Mouse (Mus musculus): Measurements from ENCODE around the gene Creld1.

Creld1 gene

GRCm38 (mm10) chr6:113508272-113508946 is 25.3 kb downstream of the Creld1 start:
- DNase-seq (ENCODE audit: low read depth, low spot score), result peak; percentile 80

DNA sequence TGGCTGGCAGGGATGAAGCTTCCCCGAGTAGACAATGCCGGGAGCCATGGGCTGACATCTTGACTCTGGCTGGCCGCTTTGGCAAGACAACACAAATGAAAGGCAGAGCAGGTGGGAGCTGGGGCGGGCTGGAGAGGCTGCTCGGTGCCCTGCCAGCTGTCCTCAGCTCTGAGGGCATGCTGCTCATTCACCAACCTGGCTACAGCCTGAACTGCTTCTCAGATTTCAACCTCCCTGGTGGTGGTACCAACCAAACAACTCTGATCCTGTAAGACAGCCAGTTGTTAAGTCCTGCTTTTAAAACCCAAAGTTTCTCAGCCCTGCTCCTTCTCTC is 25.8 kb downstream of the Creld1 start:
- peak; percentile 75 for DNase-seq (ENCODE audit: low read depth, low spot score)

DNA sequence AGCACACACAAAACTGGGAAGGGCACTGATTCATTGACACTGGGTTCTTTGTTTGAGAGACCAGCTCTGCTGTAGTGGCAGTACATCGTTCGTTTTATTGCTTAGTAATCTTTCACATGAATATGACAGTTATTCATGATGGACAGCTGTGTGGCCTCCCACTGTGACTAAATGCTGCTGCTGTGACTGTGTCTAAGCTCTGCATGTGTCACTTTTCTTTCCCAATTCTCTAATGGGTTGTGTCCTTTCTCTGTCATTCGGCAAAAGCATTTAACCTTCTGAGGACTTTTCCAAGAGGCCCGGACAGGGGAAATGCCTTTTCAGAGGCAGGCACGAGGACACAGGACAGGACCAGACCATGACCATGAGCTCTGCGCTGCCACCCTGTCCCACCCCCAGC is 30.8 kb downstream of the Creld1 start:
- no peak for DNase-seq (ENCODE audit: low read depth, low spot score)

DNA sequence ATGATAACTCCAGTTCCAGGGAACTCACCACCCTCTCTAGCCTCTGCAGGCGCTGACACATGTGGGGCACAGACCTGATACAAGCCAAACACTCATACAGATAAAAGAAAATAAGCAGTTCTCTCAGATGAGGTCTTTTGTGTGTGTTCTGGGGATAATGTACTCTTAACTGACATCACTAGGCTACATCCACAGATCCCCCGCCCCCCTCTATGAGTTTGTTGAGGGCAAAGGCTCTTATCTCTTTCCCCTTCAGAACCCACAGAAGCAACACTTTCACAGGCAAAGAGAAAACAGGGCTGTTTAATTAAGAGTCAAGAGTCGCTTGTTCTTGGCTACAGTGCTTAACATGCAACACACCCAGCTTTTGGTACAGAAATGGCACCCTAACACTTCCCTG is 31.5 kb downstream of the Creld1 start:
- no peak for DNase-seq (ENCODE audit: low read depth, low spot score)

DNA sequence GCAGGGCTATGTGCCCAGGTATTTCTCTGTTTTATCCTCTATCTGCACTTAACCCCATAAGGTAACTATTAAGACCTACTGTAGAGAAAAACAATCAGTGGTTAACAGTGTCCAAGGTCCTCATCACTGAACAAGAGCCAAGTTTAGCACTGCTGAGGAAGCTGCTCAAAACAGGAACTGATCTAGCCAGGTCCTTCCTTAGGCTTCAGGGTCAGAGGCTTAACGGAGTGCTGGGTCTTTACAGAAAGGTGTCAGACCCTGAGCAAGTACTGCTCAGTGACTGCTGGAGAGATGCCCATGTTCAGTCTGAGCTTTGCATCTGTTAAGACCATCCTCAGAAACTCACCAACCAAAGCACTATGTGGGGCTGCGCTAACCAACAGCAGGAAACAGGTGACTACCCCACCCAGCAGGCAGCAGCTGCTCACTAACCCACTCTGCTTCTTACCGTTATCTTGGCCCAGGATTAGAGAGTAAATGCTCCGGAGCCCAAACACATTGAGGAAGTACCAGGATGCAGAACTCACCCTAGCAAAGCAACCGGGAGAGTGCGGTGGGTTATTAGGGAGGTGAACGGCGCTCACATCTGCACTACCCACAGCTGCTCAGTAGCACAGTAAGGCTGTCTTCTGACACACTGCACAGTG is 34.5 kb downstream of the Creld1 start:
- no peak for DNase-seq (ENCODE audit: low read depth, low spot score)

DNA sequence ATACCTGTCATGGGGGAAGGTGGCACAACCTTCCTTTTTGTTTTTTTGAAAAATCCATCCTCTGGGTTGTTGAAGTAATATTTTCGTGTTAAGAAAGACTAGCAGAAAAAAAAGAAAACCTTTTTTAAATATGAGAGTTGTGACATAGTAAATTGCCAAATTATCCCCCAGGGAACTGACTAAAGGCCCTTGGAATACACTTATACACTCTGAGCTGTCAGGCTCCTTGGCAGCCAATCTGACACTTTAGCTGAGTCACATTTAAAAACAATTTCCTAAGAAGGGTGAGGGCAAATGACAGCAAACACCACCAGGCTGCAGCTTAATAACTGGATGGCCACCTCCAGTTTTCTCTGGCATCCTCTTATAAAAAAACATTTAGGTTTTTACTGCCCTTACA is 39.2 kb downstream of the Creld1 start:
- DNase-seq (ENCODE audit: low read depth, low spot score), result peak; percentile 47

GRCm38 (mm10) chr6:113523420-113523819 is 40.3 kb downstream of the Creld1 start:
- no peak for DNase-seq (ENCODE audit: low read depth, low spot score)

DNA sequence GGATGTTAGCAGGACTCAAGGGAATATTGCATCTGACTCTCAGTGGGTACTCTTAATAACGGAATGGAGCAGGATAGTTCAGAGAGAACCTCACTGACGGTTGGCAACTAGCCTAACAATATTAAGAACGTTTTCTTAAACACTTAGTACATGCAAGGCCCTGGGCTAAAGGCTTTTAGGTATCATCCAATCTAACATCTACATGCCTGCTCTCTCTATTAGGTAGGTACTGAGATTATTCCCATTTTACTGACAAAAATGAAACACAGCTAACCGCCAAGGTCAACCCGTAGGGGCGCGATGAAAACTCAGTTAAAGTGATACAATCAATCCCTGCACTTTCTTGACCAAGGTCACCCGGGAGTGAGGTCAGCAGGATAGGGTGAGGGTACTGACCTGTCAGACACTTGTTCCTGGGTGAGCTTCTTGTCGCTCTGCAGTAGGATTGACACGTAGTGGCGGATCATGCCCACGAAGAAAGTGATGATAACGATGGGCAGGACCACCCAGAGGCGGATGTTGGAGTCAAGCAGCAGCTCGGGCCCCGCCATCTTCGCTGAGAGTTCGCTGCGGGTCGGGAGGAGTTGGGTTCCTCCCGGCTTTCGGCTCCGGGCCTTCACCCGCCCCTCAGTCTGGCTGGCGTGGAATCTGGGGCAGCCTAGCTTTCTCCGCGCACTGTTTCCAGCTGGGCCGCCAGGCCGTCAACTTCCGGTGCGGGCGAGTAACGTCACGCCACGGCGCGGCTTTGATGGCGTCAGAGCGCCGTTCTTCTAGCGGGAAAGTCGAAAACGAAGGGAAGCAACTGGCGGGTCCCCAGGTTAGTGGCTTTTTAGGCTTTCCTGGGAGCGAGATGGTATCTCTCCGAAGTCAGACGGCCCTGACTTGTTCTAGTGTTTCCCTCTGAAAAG is 48.1 kb downstream of the Creld1 start, which contains the start of the genes Emc3 and Fancd2:
Emc3 (minus strand) TSS at position 721 of the 908 bp plus-strand sequence.
Fancd2 (plus strand) TSS at position 751 of the 908 bp plus-strand sequence.
- peak; percentile 82 for DNase-seq (ENCODE audit: low read depth, low spot score)

- no peak for DNase-seq (ENCODE audit: low read depth, low spot score)
Observed at GRCm38 (mm10) chr6:113531840-113532404, 48.8 kb downstream of the Creld1 start.

DNA sequence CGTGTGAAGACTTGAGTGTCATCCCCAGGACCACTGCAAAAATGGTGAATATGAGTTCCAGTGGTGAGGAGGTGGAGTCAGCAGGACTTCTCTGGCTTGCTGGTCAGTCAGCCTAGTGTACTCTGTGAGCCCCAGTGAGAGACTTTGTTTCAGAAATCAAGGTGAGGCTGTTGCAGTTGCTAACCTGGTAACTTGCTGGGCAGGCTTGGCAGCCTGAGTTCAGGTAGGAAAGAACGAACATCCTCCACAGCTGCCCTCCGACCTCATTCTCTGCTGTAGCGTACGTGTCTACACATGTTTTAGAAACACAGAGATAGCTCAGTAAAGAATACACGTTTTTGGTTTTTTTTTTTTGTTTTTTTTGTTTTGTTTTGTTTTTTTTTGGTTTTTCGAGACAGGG is 51.8 kb downstream of the Creld1 start:
- no peak for DNase-seq (ENCODE audit: low read depth, low spot score)

GRCm38 (mm10) chr6:113541610-113542009 is 58.5 kb downstream of the Creld1 start:
- DNase-seq (ENCODE audit: low read depth, low spot score), result no peak
